Mouse (Mus musculus): ENCODE data around the gene Zfp526. TPM values are rescaled to one million over a fixed set of nuclear protein-coding genes. Genes with fewer than 3 reads are reported as not detected.

The Zfp526 gene
- total RNA-seq, 1 experiment from 2014 or later: 2.4 TPM

DNA sequence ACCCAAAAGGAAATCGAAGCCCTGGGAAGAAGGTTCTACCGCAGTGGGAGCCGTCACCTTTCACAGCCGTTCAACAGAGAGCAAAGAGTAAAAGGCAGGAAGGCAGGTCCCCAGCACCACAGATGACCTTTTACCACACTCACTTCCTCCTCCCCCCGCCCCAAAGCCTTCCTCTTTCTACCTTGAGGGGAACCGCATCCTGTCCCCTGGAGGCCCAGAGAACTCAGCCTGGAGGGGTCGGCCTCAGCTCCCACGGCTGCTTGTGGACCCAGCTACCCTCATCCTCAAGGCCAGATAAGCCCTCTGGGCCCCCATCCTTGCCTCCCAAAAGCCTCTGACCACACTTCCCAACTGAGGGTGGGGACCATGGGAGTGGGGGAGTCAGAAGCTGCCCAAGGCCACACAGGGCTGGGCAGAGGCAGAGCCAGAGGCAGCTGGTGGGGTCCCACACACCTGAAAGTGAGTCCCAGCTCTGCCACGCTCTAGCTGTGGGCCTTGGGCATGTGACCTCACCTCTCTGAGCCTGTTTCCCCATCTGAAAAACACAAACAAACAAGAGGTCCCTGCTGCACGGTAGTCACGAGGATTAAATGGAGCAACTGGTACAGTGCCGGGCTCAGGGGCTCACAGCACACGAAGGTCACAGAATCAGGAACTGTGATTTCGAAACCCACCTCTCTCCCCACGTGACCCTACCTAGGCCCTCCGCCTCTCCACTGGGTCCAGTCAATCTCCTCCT, 15.7 kb upstream of the Zfp526 start:
- ATAC-seq (replicated peaks; ENCODE audit: insufficient number of reproducible peaks, low FRiP score, low TSS enrichment, poor library complexity, severe bottlenecking): peak; percentile 73

DNA sequence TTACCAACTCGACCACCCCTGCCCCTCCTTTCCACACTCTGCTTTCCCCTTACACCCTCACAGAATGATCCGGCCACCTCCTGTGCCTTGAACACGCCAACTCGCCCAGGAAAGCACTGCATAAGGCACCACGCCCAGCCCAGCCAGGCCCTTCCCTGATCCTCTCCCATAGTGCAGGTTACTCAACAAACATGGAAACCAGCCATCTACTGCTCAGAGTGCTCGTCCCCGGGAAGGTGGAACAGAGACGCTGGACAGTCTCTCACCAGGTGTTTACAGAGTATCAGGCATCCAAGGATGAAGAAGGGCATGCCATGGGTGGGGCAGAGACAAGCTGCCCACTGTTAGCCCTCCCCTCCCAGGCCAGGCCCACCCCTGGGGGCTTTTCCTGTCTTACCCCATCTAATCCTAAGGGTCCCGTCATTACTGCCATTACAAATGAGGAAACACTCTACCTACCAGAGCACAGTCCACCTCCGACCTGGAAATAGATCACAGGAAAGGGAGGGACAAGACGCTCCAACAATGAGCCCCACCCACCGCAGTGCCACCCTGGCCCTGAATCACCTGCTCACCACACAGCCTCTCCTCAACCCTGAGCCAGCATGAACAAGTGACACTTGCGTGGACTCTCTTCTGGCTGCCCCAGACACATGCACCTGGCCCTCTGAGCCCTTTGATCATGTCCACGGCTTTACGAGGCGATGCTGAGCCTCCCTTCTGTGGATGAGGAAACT, 15.0 kb upstream of the Zfp526 start:
- ATAC-seq (replicated peaks; ENCODE audit: insufficient number of reproducible peaks, low FRiP score, low TSS enrichment, poor library complexity, severe bottlenecking): no peak

DNA sequence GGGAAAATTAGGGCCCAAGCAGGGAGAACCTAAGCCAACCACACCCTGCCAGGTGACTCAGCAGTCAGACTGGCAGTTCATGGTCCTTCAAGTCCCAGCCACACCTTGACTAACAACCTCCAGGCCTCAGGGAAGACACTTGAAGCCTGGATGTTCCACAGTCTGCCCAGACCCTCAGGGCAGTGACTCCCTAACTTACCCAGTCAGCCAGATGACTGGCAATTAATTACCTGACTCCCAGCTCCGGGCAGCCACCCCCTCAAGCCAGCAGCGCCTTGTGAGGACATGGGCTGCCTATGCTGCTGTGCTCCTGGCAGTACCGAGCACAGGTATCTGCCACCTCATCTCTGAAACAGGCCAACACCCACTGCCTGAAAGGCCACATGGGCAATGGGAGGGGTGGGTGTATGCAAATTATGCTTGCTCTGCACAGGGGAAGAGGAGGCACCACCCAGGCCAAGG, 12.0 kb upstream of the Zfp526 start:
- ATAC-seq (replicated peaks; ENCODE audit: insufficient number of reproducible peaks, low FRiP score, low TSS enrichment, poor library complexity, severe bottlenecking): no peak

DNA sequence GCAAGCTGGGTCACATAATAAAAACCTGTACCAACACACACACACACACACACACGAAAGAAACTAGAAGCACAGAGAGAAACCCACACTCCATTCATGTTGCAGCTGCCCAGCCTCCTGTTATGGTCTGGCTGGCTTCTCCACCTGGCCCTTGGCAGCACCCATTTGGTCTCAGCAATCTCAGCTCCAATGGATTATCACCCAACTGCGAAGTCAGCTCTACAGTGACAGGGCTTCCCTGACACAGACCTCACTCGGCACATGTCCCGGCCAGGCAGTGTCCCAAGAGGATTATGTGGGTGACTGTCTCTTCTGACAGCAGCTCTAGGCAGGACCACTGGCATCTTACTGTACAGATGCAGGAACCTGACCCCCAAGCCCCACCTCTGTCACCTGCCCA, 10.7 kb upstream of the Zfp526 start:
- ATAC-seq (replicated peaks; ENCODE audit: insufficient number of reproducible peaks, low FRiP score, low TSS enrichment, poor library complexity, severe bottlenecking): no peak

DNA sequence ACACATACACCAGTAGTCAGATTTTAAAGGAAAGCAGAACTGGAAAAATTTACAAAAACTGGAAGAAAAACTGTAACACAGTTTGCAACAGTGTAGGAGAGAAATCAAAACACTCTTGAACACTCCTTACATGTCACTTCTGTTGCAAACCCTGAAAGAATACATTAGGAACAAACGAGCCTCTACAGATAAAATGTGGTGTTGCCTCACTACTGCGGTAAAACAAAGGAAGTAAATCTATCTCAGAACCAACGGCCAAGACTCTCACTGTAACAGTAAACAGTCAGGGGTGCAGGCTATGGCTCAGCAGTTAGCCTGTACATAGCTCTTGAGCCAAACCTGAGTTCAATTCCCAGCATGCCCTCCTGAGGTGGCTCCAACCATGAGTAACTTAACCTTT, 8.1 kb upstream of the Zfp526 start:
- ATAC-seq (replicated peaks; ENCODE audit: insufficient number of reproducible peaks, low FRiP score, low TSS enrichment, poor library complexity, severe bottlenecking): 0 out of 2 replicates have a peak, but pooled peaks have one; percentile 33

DNA sequence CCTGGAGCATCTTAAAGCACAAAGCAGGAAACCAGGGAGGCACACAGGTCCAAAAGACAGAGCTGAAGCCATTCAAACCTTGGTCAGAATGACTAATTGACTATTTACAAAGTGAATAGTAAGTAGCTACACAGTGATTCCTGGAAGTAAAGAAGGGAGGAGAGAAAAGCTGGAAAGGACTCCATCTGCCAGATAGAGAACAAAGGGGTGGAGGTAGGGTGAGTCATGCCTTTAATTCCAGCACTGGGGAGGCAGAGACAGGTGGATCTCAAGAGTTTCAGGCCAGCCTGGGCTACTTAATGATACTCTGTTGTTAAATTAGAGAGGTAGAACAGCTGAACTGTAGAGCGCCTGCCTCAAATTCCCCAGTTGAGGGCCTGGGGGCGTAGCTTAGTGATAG, 7.1 kb upstream of the Zfp526 start:
- ATAC-seq (replicated peaks; ENCODE audit: insufficient number of reproducible peaks, low FRiP score, low TSS enrichment, poor library complexity, severe bottlenecking): no peak

DNA sequence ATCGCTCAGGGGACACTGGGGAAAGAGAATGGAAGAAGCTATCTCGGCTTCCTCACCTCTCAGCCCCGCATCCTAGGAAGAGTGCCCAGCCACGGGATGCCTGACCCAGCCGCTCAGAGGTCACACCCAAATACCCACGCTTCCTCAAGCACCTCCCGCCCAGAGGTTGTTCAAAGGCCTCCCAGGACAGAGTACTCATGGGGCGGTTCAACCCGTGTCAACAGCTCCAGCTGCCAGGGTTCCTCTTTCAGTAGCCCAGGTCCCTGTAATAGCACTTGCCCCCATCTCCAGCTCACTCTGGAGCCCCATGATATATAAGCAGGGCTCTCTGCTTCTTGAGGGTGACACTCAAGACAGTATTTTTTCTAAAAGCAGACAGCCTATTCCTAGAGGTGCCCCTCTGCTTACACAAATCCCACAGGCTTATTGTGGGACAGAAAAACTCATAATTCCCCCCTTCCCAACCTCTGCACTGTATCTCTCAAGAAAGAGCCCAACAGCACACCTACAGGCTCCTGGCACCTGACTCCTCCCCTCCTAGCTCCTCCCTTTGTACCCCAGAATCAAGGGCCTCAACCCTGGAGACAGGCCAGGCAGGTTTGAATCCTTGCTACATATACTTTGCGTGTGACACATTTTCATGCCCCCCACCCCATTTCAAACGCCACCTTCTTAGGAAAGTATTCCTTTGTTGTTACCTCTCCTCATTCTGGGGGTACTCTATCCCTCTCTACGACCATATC, 3.4 kb upstream of the Zfp526 start:
- peak; percentile 44 for ATAC-seq (replicated peaks; ENCODE audit: insufficient number of reproducible peaks, low FRiP score, low TSS enrichment, poor library complexity, severe bottlenecking)

DNA sequence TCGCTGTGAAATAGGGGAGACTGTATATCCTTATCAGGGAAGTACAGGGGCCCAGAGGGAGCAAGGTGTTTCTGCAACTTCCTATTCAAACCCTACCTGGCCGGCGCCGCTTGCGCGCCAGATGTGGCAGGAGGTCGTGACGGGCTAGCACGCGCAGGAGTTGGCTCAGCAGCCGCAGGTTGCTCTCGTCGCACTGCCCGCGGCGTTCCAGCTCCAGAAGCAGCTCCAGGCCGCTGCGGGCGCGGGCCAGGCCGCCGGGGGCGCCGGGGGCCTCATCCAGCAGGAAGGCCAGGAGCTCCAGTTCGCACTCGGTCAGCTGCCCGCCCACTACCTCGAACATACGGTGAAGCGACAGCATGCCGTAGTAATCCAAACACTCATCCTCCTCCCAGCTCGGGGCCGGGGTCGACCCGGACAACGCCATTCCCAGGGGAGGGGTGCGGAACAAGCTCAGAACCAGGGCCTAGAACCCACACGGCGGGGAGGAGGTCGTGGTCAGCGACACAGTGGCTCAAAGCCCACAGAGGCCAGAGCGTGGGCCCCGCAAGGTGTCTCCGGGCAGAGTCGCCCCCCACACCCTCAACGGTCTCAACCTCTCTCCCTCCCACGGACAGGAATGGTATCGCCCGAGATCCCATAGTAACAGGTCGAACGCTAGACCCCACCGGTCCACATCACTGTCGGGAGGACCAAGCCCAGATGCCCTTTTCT, 2.4 kb upstream of the Zfp526 start:
- no peak for ATAC-seq (replicated peaks; ENCODE audit: insufficient number of reproducible peaks, low FRiP score, low TSS enrichment, poor library complexity, severe bottlenecking)

DNA sequence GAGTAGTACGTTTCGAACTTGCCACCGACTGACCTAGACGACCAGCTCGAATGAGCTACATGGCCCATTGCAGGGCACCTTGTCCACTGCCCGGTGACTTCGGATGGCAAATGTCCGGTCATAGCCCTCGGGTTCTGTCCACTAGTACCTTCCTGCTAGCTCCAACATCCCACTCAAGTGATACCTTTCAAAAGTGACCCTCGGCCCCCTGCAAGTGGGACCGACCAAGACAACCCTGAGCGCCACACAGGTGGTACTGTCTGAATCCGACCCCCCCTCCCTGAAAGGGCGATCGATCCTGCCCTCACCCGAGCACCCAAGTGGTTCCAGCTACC, 1.8 kb upstream of the Zfp526 start:
- ATAC-seq (replicated peaks; ENCODE audit: insufficient number of reproducible peaks, low FRiP score, low TSS enrichment, poor library complexity, severe bottlenecking): no peak

DNA sequence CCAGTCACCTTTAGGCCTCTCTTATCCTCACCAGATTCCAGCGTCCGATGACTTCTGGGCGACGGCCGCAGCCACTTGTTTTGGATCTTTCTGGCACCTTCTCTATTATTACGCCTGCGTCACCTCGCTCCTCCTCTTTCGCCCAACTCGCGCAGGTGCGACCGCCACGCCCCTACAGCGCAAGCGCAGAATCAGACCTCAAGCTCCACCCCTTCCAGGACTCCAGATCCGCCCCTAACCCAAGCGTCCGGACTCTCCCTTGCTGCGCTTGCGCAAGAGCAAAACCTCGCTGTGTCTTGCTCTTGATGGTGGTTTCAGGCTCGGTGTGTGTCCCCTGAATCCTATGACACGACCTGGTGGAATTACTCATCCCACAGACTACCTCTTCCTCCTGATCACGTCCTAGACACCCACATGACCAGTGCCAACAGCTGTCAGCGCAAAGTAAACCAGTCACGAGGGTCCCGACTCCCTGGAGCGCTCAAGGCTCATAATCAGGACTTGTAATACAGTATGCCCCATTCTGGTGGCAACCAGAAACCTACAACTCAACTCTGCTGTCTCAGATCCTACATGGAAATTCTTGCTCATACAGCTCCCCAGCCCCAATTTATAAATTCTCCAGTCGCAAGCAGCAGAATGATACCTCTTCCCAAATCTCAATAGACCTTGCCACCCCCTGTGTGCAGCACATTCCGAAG, 1.3 kb upstream of the Zfp526 start:
- ATAC-seq (replicated peaks; ENCODE audit: insufficient number of reproducible peaks, low FRiP score, low TSS enrichment, poor library complexity, severe bottlenecking): peak; percentile 77

DNA sequence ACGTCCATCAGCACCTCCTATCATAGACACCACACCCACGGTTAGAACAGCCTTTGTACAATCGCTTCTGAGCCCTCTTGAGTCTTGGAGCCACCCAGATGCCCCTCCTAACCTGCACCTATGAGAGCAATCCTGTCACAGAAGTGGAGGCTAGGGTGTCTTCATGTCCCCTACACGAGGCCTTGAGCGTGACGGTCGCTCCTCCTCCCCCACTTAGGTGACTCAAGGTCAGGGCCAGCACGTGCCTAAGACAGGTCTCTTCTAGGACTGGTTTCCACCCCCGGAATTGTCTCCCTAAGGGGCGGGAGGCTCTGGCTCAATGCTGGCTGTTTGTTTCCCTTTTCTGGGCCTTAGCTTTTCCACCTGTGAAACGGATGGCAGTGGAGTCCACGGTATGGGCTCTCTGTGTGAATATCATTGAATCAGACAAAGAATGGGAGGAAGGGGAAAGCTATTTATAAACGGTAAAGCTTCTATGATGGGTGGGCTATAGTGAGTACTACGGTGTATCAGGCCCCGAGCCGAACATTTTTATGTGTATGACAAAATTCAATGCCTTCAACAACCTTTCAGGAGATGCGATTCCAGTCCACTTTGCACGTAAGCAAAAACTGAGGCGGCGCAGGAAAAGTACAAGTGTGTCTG, 646 bp upstream of the Zfp526 start, which contains the start of gene Dedd2:
Dedd2 (minus strand) TSS at position 159 of the 645 bp plus-strand sequence.
- ATAC-seq (replicated peaks; ENCODE audit: insufficient number of reproducible peaks, low FRiP score, low TSS enrichment, poor library complexity, severe bottlenecking): no peak

DNA sequence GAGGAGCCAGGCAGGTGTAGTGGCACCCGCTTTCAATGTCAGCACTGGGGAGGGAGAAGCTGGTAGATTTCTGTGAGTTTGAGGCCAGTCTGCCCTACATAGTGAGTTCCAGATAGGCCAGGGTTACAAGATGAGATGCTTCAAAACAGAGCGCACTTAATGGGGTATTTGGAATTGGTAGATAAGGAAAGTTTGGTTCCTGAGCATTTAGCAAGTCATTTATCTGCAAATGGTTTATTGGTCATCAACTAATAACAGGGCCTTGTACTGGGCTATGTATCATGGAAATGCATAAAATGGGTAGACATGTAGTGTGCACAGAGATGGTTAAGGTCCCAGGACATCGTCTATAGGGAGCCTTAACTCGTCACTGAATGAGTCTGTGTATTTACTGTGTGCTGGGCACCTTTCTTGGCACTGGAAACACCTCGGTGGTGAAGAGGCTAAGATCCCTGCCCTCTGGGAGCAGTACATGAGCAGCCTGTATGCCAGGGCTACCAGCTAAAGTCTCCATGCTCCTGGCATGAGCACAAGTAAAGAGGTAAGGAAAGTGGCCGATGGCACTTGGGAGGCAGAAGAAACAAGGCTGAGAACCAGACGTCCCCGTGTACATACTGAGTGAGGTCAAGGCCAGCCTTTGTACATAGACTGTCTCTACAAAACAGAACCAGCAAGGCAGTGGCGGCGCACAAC, 1.2 kb downstream of the Zfp526 start:
- ATAC-seq (replicated peaks; ENCODE audit: insufficient number of reproducible peaks, low FRiP score, low TSS enrichment, poor library complexity, severe bottlenecking): no peak

DNA sequence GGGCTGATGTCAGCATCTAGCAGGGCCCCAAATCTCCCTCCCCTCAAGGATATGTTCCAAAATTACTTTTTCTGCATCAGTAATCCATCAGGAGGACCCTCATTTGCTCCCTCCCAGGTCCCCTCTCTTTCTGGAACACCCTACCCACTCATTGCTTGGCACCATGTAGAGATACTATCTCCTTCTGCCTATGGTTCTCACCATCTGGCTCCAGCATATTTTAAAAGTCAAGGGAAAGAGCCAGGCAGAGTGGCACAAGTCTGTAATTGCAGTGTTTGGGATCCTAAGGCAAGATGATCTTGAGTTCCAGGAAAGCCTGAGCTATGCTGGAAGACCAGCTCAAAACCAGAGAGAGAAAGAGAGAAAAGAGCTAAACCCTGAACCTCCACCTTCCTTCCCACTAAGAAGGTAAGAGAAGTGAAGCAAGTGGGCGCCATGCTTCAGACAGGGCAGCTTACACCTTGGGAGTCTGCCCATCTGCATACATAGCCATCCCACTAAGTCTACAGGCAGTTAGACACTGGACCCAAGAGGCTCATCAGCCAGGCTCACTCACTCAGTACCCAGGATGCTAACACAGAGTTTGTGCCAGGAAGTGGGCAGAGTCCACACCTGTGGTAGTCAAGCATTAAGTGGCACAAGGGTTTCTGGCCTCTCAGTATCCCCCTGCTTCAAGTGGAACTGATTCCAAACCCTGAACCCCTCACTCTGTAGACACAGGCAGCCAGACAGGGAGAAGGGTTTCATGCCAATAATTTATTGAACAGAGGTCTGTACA, 6.5 kb downstream of the Zfp526 start:
- ATAC-seq (replicated peaks; ENCODE audit: insufficient number of reproducible peaks, low FRiP score, low TSS enrichment, poor library complexity, severe bottlenecking): no peak

DNA sequence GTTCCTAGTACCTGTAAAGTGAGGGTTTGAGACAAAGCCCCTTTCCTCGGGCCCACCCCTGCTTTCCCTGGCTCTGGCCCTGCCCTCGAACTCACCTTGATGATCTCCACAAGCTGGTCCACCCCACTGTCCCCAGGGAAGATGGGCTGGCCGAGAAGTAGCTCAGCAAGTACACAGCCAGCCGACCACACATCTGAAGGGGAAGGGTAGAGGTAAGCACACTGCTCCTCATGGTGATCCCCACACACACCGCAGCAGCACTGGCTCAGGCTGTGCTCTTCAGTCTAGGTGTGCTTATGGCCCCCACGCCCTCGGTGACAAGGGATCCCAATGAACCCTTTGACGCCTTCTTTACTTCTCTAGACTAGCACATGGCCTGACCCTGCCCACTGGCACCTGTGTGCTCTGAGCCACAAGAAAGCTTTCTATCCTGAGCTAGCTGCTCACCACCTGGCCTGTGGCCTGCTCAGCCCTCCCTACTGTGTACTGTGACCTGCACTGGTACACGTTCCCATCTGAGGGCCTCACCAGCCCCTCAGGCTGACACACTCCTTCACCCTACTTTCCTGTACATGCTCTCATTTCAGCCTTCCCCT, 9.6 kb downstream of the Zfp526 start:
- ATAC-seq (replicated peaks; ENCODE audit: insufficient number of reproducible peaks, low FRiP score, low TSS enrichment, poor library complexity, severe bottlenecking): no peak

DNA sequence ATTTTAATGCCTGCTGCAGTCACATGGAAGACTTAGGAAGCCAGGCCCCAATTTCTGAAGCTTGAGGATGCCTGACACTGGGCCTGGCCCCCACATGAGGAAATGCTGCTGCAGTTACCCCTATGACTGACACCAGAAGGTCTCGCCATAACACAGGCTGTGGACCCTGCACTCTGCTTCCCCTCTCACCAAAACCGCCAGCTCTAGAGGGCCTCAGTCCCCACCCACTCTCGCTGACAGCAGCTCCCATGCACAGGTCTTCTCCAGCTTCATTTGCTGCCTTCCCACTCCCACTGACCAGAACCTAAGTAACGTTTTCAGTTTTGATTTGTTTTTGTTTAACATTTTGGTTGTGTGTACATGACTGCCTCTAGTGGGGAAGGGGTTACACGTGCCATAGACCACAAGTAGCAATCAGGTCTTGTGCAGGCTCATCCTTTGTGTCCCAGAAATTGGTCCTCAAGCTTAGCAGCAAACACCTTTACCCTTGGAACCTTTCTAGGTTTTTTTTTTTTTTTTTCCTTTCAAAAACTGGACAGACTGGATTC, 10.9 kb downstream of the Zfp526 start:
- ATAC-seq (replicated peaks; ENCODE audit: insufficient number of reproducible peaks, low FRiP score, low TSS enrichment, poor library complexity, severe bottlenecking): no peak

DNA sequence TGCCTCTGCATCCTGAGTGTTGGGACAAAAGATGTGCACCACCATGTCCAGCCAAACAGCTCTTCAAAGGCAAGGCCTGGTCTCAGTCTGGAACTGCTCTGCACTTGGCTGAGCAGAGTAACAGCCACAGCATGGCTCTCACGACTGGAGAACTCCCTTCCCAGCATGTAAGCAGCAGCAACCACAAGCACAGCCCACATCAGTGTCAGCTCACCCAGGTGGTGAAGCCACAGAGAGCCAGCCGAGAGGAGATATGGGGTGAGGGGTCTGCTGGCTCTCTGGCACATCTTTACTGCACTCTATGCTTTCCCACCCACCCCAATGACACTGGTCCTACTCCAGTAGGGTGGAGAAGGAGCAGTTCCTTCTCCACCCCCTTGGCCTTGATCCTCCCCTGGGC, 11.8 kb downstream of the Zfp526 start:
- ATAC-seq (replicated peaks; ENCODE audit: insufficient number of reproducible peaks, low FRiP score, low TSS enrichment, poor library complexity, severe bottlenecking): no peak
